Mouse (Mus musculus): ENCODE measurements around the gene Wnk3.
A peak's percentile ranks its signal among the peaks of the same experiment; 100 is the strongest.

Wnk3 gene

GRCm38 (mm10) chrX:151197778-151198177 lies at the start of gene Wnk3:
Gene Wnk3 (plus strand): TSS chrX:151198078.
- no peak for DNase-seq (ENCODE audit: extremely low read depth, low read depth)

DNA sequence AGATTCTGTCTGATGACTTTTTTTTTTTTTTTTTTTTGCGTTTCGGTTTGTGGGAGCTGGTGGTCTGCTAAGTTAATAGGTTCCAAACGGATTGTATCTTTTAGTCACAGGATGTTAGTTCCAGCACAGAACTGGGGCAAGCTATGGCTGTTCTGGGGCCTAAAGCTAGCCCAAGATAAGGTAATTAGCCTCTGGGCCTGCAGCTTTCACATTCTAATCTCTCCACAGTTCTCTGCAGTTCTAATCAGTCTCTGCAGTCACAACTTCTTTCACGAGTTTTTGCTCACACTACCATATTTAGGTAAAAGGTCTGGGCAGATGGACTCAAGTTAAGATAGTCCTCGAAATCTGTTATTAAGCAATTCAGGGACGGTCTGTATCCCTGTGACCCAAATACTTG lies 39.5 kb upstream of the Wnk3 start:
- no peak for DNase-seq (ENCODE audit: extremely low read depth, low read depth)

DNA sequence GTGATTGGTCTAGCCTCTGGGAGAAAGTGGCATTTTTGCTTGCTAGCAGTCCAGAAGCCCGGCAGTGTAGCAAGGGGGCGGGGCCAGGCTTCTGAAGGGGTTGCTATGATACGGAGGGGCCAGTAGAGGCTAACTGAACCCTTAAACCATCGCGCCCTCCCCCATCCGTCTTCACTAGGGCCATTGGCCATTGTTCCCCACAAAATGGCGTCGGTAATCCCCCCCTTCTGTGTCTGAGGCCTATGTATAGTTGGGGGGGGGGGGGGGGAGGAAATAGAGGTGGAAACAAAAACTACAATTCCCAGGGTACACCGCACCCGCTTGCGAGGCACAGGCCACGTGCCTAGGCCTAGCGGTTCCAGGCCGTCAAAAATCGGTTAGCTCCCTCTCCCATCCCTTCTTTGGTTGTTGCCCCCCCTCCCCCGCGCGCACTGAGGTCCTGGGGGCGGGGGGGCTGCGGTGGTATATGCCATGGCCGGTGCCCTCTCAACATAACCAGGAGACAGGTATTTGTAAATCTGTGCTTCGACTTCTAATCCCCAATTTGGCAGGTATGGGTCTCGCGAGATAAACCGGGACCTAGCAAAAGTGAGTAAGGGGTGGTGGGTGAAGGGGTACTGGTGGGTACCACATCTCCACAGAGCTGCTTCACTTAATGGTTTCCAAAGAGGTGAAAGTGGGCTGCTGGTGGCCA lies 29.3 kb upstream of the Wnk3 start:
- no peak for DNase-seq (ENCODE audit: extremely low read depth, low read depth)

DNA sequence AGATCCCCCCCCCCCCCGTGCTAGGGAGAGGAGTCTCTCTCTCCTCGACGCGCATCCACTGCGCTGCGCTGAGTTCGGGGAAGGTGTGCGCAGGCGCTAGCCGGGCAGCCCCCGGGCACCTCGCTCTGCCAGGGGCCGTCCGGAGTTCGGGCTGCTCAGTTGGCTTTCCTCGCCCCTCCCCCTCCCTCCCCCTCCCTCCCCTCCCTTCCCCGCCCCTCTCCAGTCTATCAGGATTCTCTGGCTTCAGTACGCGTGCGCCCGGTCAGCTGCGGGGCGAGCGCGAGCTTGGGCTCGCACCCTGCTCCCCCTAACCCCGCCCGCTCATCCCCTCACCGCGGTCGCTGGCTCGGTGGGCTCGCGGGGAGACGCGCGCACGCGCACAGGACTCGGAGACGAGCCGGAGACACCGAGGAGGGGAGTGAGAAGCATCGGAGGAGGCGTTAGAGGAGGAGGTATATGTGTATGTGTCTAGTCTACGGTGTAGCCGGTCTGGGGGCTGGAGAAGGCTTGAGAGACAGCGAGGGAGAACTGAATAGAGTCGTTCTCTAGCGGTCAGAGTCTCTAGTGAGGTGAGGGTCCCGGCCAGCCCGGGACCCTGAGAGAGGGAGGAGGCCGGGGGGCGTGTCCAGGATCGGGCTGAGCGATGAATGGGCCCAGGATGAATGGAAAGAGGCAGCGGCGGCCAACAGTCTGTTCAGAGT lies 28.5 kb upstream of the Wnk3 start:
- no peak for DNase-seq (ENCODE audit: extremely low read depth, low read depth)

- DNase-seq (ENCODE audit: extremely low read depth, low read depth), result peak; percentile 29
These were observed 24.7 kb upstream of the Wnk3 start for GRCm38 (mm10) chrX:151173134-151173533.

- DNase-seq (ENCODE audit: extremely low read depth, low read depth), result no peak
These were observed 100.5 kb downstream of the Wnk3 start for GRCm38 (mm10) chrX:151298329-151298728.

- peak; percentile 24 for DNase-seq (ENCODE audit: extremely low read depth, low read depth)
These were observed 115.9 kb downstream of the Wnk3 start for GRCm38 (mm10) chrX:151313732-151314131.

DNA sequence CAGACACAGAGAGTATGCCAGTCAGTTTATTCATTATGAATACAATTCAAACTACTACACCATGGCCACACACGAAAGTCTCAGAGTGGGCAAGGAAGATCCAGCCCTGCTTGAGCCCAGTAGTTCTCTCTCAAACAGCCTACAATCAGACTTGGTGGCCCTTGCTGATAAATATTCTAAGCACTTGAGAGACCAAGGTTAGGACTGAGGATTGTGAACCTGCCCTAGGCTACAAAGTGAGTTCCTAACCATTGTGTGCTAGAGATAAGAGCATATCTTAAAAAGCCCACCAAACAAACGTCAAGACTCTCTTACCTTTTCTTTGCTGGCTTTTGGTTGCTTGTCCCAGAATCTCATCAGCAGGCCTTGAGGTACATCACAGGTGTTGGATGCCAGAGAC lies 135.7 kb downstream of the Wnk3 start:
- DNase-seq (ENCODE audit: extremely low read depth, low read depth), result no peak

- DNase-seq (ENCODE audit: extremely low read depth, low read depth), result no peak
These were observed 139.9 kb downstream of the Wnk3 start for GRCm38 (mm10) chrX:151337804-151338203.

- peak; percentile 84 for DNase-seq (ENCODE audit: extremely low read depth, low read depth)
These were observed 146.1 kb downstream of the Wnk3 start, which contains the start of gene Fam120c for GRCm38 (mm10) chrX:151343761-151344500. Gene Fam120c (plus strand): TSS chrX:151344175.

DNA sequence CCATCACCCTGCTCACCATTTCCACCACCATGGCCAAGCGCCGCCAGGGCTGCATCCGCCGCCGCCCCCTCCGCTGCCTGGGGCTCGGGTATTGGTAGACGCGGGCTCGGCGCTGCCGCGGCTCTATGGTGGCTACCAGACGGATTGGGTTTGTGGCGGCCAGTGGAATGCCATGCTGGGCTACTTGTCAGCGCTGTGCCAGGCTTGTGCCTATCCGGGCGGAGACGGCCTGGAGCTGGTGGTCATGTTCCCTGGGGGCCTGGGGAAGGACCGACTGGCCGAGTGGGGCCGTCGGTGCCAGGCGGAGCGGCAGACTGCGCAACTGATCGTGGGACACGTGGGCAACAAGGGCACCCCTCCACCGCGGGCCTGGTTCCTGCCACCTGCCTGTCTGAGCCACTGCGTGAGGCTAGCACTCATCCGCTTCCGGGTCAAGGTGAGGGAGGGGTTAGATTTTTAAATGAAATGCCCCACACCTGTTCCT lies 146.7 kb downstream of the Wnk3 start:
- peak; percentile 49 for DNase-seq (ENCODE audit: extremely low read depth, low read depth)

GRCm38 (mm10) chrX:151345333-151346125 lies 147.7 kb downstream of the Wnk3 start:
- DNase-seq (ENCODE audit: extremely low read depth, low read depth), result no peak

DNA sequence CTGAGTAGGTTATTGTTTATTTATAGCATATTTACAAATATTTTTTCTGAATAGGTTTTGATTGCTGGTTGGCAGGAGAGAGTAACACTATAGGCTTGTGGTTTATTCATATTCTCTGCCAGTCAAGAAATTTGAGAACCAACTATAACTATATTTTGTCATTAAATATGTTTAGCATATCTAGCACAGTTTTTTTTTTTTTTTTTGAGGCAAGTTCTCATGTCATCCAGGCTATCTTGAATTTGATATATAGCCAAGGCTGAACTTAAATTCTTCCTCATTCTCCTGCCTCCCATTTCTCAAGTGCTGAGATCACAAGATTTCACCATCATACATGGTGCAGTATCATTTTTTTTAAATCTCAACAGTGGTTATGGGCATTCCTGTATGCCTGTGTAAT lies 149.4 kb downstream of the Wnk3 start:
- no peak for DNase-seq (ENCODE audit: extremely low read depth, low read depth)

DNA sequence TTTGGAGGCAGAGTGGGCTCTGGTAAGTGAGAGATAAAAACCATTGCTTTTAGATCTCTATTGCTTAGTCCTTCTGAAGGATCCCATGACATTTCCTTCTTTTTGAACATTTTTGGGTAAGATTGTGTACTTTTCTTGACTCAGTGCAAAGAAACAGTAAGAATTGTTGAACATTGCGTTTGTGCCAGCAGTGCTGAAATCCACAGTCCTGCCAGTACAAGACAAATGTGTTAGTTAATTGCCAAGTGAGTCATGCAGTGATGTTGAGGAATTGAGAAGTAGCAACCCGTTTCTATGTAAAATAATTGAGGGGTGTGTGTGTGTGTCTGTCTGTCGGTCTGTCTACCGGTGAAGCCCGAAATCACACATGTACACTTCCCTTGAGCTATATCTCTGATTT lies 151.4 kb downstream of the Wnk3 start:
- DNase-seq (ENCODE audit: extremely low read depth, low read depth), result no peak

Measured in MEL-GATA-1-ER (cell line).